29 mouse cellular contexts compared by ENCODE assay signal in genomic region chr10:79889386-79889785, GRCm38 (mm10). TPM values are rescaled to one million over a fixed set of nuclear protein-coding genes. Genes with fewer than 3 reads are reported as not detected.
DNase-seq lines count a peak whose midpoint lies in the region; ATAC-seq and TF ChIP-seq lines count a peak whose summit lies in the region.
"Had no signal": no experiment of that assay in that cellular context is flagged by ENCODE, and none has a peak within 500 bp of the region (broad histone marks: within the 10 kb centered on the region; RNA-seq: fewer than 3 reads in every experiment).

No protein-coding gene starts in this region.

- no peak overlapping the region for H3K27ac ChIP-seq in liver, adult 2 months (replicated peaks; ENCODE audit: insufficient read depth, low read depth, low read length)
- no peak overlapping the region for H3K27ac ChIP-seq in liver, embryonic 12.5 days
- H3K27ac ChIP-seq: embryonic facial prominence, embryonic 12.5 days; forebrain, embryonic 13.5 days; hindbrain, embryonic 13.5 days; layer of hippocampus, adult 2 months; limb, embryonic 13.5 days had no signal

- no peak overlapping the region for H3K4me3 ChIP-seq in liver, adult 2 months (ENCODE audit: insufficient read depth, low read depth, low read length)
- no peak overlapping the region for H3K4me3 ChIP-seq in liver, embryonic 12.5 days
- H3K4me3 ChIP-seq: embryonic facial prominence, embryonic 12.5 days; erythroblast, embryonic 14.5 days; forebrain, embryonic 13.5 days; heart, embryonic 12.5 days; hindbrain, embryonic 13.5 days; layer of hippocampus, adult 2 months; limb, embryonic 13.5 days; megakaryocyte, embryonic 14.5 days had no signal

- ATAC-seq in liver, embryonic 12.5 days = no peak
- ATAC-seq: forebrain, embryonic 13.5 days had no signal

- H3K27me3 ChIP-seq in liver, adult 2 months (ENCODE audit: control insufficient read depth, insufficient read depth, low read length) = no peaks in the 10 kb centered on the region
- H3K27me3 ChIP-seq in liver, embryonic 12.5 days (replicated peaks) = peaks cover 11% of the 10 kb centered on the region; the same call in 1 of the 2 replicates
- H3K27me3 ChIP-seq: embryonic facial prominence, embryonic 12.5 days; limb, embryonic 13.5 days had no signal

- WGBS in liver, adult 2 months = 6% methylated on average over 2 of the region's 2 CpGs
- 72% methylated on average over 2 of the region's 2 CpGs for WGBS in liver, embryonic 12.5 days (ENCODE audit: insufficient replicate concordance)

- peaks cover 14% of the 10 kb centered on the region for H3K4me1 ChIP-seq in liver, adult 2 months (ENCODE audit: control insufficient read depth, insufficient read depth, low read length)
- no peaks in the 10 kb centered on the region for H3K4me1 ChIP-seq in liver, embryonic 12.5 days
- H3K4me1 ChIP-seq: embryonic facial prominence, embryonic 12.5 days; forebrain, embryonic 13.5 days; heart, embryonic 12.5 days; hindbrain, embryonic 13.5 days; limb, embryonic 13.5 days had no signal

- H3K36me3 ChIP-seq in liver, adult 2 months (ENCODE audit: control insufficient read depth, insufficient read depth, low read length) = no peaks in the 10 kb centered on the region
- H3K36me3 ChIP-seq in liver, embryonic 12.5 days = 0 out of 2 replicates have a peak, but pooled peaks cover 3% of the 10 kb centered on the region

- no peak for TF ChIP-seq POLR2A in liver, adult 2 months (IDR thresholded peaks at IDR 0.05; ENCODE audit: extremely low read depth, insufficient read depth, low read length)

- TF ChIP-seq CTCF in liver, adult 2 months (IDR thresholded peaks at IDR 0.05; ENCODE audit: low read depth, low read length) = no peak

- no peaks in the 10 kb centered on the region for H3K79me2 ChIP-seq in liver, adult 2 months (ENCODE audit: control insufficient read depth, insufficient read depth, low read length)

- DNase-seq in adrenal gland, postnatal 14 days = peak; percentile 77
- DNase-seq in adrenal gland, adult 8-10 months = no peak
- DNase-seq in liver, adult 2 months (ENCODE audit: extremely low read depth, low read depth, low spot score) = peak; percentile 73
- DNase-seq in adipocyte (ENCODE audit: low spot score) = peak; percentile 95
- DNase-seq in lung, postnatal 14 days = peak; percentile 61
- no peak for DNase-seq in urinary bladder, postnatal 25 days (ENCODE audit: low spot score)
- DNase-seq in cerebellum, postnatal 14 days = no peak
- DNase-seq: cerebellum, adult 2 months; gastrocnemius, postnatal 10 days; heart, adult 11 months; heart, postnatal 14 days; layer of hippocampus, postnatal 36 days; midbrain, embryonic 14.5 days; thymus, postnatal 36 days had no signal

- H3K4me2 ChIP-seq in liver, embryonic 12.5 days = no peak overlapping the region
- H3K4me2 ChIP-seq: embryonic facial prominence, embryonic 12.5 days; forebrain, embryonic 13.5 days; heart, embryonic 12.5 days; hindbrain, embryonic 13.5 days; limb, embryonic 13.5 days had no signal

- no peak overlapping the region for H3K9ac ChIP-seq in liver, adult 2 months (ENCODE audit: low read depth, low read length)
- H3K9ac ChIP-seq in liver, embryonic 12.5 days = no peak overlapping the region
- H3K9ac ChIP-seq: embryonic facial prominence, embryonic 12.5 days; forebrain, embryonic 13.5 days; heart, embryonic 12.5 days; hindbrain, embryonic 13.5 days; limb, embryonic 13.5 days had no signal

- H3K9me3 ChIP-seq in liver, embryonic 12.5 days (replicated peaks) = no peaks in the 10 kb centered on the region
- H3K9me3 ChIP-seq: embryonic facial prominence, embryonic 12.5 days; forebrain, embryonic 13.5 days; G1E; heart, embryonic 12.5 days; hindbrain, embryonic 13.5 days; limb, embryonic 13.5 days; megakaryocyte, embryonic 14.5 days had no signal

RNA-seq across cellular contexts. Expression of gene Cfd, which starts 1.3 kb away (rescaled TPM):
- total RNA-seq in adrenal gland, postnatal 14 days (2021) = 561 and 750 TPM in 2 replicates
- total RNA-seq in adrenal gland, adult 8-10 months (2022) = 1,000 to 10,000 TPM in 2 of 4 experiments, 100 to 1,000 TPM in 2; 123 to 1,857 (median 821) TPM
- 5.7 and 11.3 TPM in 2 replicates for total RNA-seq in liver, adult 2 months (2014; rRNA removed)
- polyA plus RNA-seq in liver, adult 2 months (2012; rRNA removed) = 0.37 and 0.98 TPM in 2 replicates
- polyA plus RNA-seq in liver, embryonic 12.5 days (2016; fragmentation: Nextera tagmentation; extraction: Ambion mirVana) = not detected in 2 replicates
- total RNA-seq: G1E; layer of hippocampus, adult 2 months; layer of hippocampus, postnatal 36 days; left cerebral cortex, postnatal 14 days had no signal
- polyA plus RNA-seq: embryonic facial prominence, embryonic 12.5 days; erythroblast, embryonic 14.5 days; forebrain, embryonic 13.5 days; G1E; heart, embryonic 12.5 days; hindbrain, embryonic 13.5 days; intestine, embryonic 14.5 days; limb, embryonic 13.5 days; liver, embryonic 16.5 days; midbrain, embryonic 14.5 days; neural tube, embryonic 14.5 days; stomach, embryonic 14.5 days had no signal

RNA-seq across cellular contexts. Expression of gene Elane, which starts 3.3 kb away (rescaled TPM):
- total RNA-seq in adrenal gland, postnatal 14 days (2021) = 0.70 TPM in 1 of 2 replicates, not detected in the other
- total RNA-seq in adrenal gland, adult 8-10 months (2022) = not detected
- 0.20 TPM in 1 of 2 replicates, not detected in the other for total RNA-seq in liver, adult 2 months (2014; rRNA removed)
- 0.12 and 0.15 TPM in 2 replicates for polyA plus RNA-seq in liver, adult 2 months (2012; rRNA removed)
- 12.1 and 15.4 TPM in 2 replicates for polyA plus RNA-seq in liver, embryonic 12.5 days (2016; fragmentation: Nextera tagmentation; extraction: Ambion mirVana)
- total RNA-seq: G1E; heart, postnatal 14 days; layer of hippocampus, adult 2 months; layer of hippocampus, postnatal 36 days; left cerebral cortex, postnatal 14 days had no signal
- polyA plus RNA-seq: forebrain, embryonic 13.5 days; intestine, embryonic 14.5 days; midbrain, embryonic 14.5 days; neural tube, embryonic 14.5 days had no signal

RNA-seq across cellular contexts. Expression of gene Plppr3, which starts 15.0 kb away (rescaled TPM):
- 0.93 and 2.2 TPM in 2 replicates for total RNA-seq in adrenal gland, postnatal 14 days (2021)
- total RNA-seq in adrenal gland, adult 8-10 months (2022) = 1 to 10 TPM; 1.7 to 4.3 (median 3.0) TPM
- total RNA-seq in liver, adult 2 months (2014; rRNA removed) = under 0.01 TPM in 1 of 2 replicates, not detected in the other
- polyA plus RNA-seq in liver, adult 2 months (2012; rRNA removed) = 0.38 and 0.47 TPM in 2 replicates
- 8.2 and 10.0 TPM in 2 replicates for polyA plus RNA-seq in liver, embryonic 12.5 days (2016; fragmentation: Nextera tagmentation; extraction: Ambion mirVana)

RNA-seq across cellular contexts. Expression of gene Prtn3, which starts 15.1 kb away (rescaled TPM):
- 1.0 TPM in 1 of 2 replicates, not detected in the other for total RNA-seq in adrenal gland, postnatal 14 days (2021)
- total RNA-seq in adrenal gland, adult 8-10 months (2022) = under 1 TPM in 1 of 4 experiments, not detected in 3; 0.35 TPM
- 0.40 TPM in 1 of 2 replicates, not detected in the other for total RNA-seq in liver, adult 2 months (2014; rRNA removed)
- 0.20 and 1.1 TPM in 2 replicates for polyA plus RNA-seq in liver, adult 2 months (2012; rRNA removed)
- polyA plus RNA-seq in liver, embryonic 12.5 days (2016; fragmentation: Nextera tagmentation; extraction: Ambion mirVana) = 38.4 and 38.6 TPM in 2 replicates

RNA-seq across cellular contexts. Expression of gene Med16, which starts 19.3 kb away (rescaled TPM):
- 32.0 and 38.4 TPM in 2 replicates for total RNA-seq in adrenal gland, postnatal 14 days (2021)
- total RNA-seq in adrenal gland, adult 8-10 months (2022) = 10 to 100 TPM; 50.9 to 60.7 (median 57.8) TPM
- 5.9 and 8.2 TPM in 2 replicates for total RNA-seq in liver, adult 2 months (2014; rRNA removed)
- 29.9 and 30.6 TPM in 2 replicates for polyA plus RNA-seq in liver, adult 2 months (2012; rRNA removed)
- polyA plus RNA-seq in liver, embryonic 12.5 days (2016; fragmentation: Nextera tagmentation; extraction: Ambion mirVana) = 26.6 and 27.4 TPM in 2 replicates

Comparison
In these comparisons a context has a peak if more than half of its experiments do, and no peak if none do; other contexts are left out.
1. DNase-seq: peak in adrenal gland, postnatal 14 days (single experiment), liver, adult 2 months (single experiment), adipocyte (single experiment) and lung, postnatal 14 days (single experiment); none in adrenal gland, adult 8-10 months (single experiment), urinary bladder, postnatal 25 days (single experiment) and cerebellum, postnatal 14 days (0 of 2).
2. RNA of gene Cfd, which starts 1.3 kb away (total RNA-seq): 123 to 1,857 TPM in adrenal gland, adult 8-10 months and 561 to 750 TPM in adrenal gland, postnatal 14 days; 5.7 to 11.3 TPM in liver, adult 2 months; every median in the first group is over 10 times any median in the second.